Mouse (Mus musculus): ENCODE measurements at regions not wholly inside any gene's neighbourhood (a gene's known extent, or its start where the extent isn't known, plus 50 kb on each side); places are given as distances from the start of the nearest gene placed in this dataset.

DNA sequence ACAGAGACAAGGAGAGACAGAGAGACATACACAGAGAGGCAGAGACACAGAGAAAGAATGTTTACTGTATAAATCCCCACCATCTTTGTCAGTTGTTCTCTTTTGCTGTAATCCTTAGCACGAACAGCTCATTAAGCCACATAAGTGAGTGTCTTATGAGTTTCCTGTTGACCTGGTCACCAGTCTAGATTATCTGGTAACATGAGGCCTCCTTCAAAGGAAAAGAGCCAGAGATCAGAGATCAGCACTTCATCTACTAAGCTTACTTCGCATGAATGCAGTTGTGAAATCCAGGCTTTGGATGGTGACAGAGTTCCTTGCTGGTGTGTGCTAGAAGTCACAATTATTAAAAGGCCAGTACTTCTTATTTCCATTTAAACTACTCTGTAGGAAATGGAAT, 566.2 kb downstream of the Nebl start:
- TF ChIP-seq CTCF (IDR thresholded peaks at IDR 0.05; ENCODE audit: low read depth, low read length) (no peak), POLR2A (IDR thresholded peaks at IDR 0.05; ENCODE audit: borderline replicate concordance, low read depth, low read length) (no peak)
